Mouse (Mus musculus) MEL (cell line): Measurements from ENCODE around the gene Prdm10.

Source experiments
- CHD2 ChIP-seq: IDR thresholded peaks from 2 replicates; pipeline ENCODE4 v1.6.1; 2011; ENCODE audit warnings: low read length, improper control_type of control experiment
- CTCF ChIP-seq, 3 experiments: IDR thresholded peaks in 2 of 3; conservative IDR thresholded peaks in 1 of 3; 2 replicates each; pipeline ENCODE4 v1.5.1; 2011 to 2012; ENCODE audit warnings: low read length in 3 of 3, low read depth in 2 of 3, mild to moderate bottlenecking in 2 of 3, improper control_type of control experiment in 1 of 3, inconsistent platforms in 1 of 3, mixed read lengths in 1 of 3, moderate library complexity in 1 of 3; ENCODE audit not compliant: control insufficient read depth in 1 of 3, insufficient read depth in 1 of 3, poor library complexity in 1 of 3, severe bottlenecking in 1 of 3
- EP300 ChIP-seq, 2 experiments: IDR thresholded peaks; 2 replicates each; pipeline ENCODE4 v1.6.1; 2011; ENCODE audit warnings: improper control_type of control experiment in 2 of 2, low read length in 2 of 2, low read depth in 1 of 2, mild to moderate bottlenecking in 1 of 2
- MAFK ChIP-seq: IDR thresholded peaks from 2 replicates; pipeline ENCODE4 v1.6.1; 2011; ENCODE audit warnings: low read depth, mild to moderate bottlenecking, low read length, improper control_type of control experiment, borderline replicate concordance
- MAX ChIP-seq: IDR thresholded peaks from 2 replicates; pipeline ENCODE4 v1.6.1; 2011; ENCODE audit warnings: low read length, improper control_type of control experiment
- MAZ ChIP-seq: IDR thresholded peaks from 2 replicates; pipeline ENCODE4 v1.6.1; 2012; ENCODE audit warnings: low read depth, mild to moderate bottlenecking, inconsistent platforms, low read length, improper control_type of control experiment
- POLR2A ChIP-seq, 2 experiments: IDR thresholded peaks; 2 replicates each; pipeline ENCODE4 v1.6.1; 2011 to 2012; ENCODE audit warnings: low read length in 2 of 2, mild to moderate bottlenecking in 2 of 2, control low read depth in 1 of 2, improper control_type of control experiment in 1 of 2, low read depth in 1 of 2, moderate library complexity in 1 of 2; ENCODE audit not compliant: control insufficient read depth in 1 of 2, insufficient read depth in 1 of 2, poor library complexity in 1 of 2
- POLR2AphosphoS2 ChIP-seq: IDR thresholded peaks from 2 replicates; pipeline ENCODE4 v1.6.1; 2011; ENCODE audit warnings: low read length, improper control_type of control experiment
- TBP ChIP-seq: IDR thresholded peaks from 2 replicates; pipeline ENCODE4 v1.8.0; 2011; ENCODE audit warnings: low read depth, low read length, improper control_type of control experiment
- USF1 ChIP-seq: IDR thresholded peaks from 2 replicates; pipeline ENCODE4 v1.6.1; 2014; ENCODE audit warnings: low read depth, mild to moderate bottlenecking, inconsistent platforms, low read length, improper control_type of control experiment, moderate library complexity
- USF2 ChIP-seq, 2 experiments: IDR thresholded peaks; 2 replicates each; pipeline ENCODE4 v1.6.1; 2011 to 2012; ENCODE audit warnings: improper control_type of control experiment in 2 of 2, low read length in 2 of 2, borderline replicate concordance in 1 of 2, inconsistent platforms in 1 of 2, low read depth in 1 of 2, mild to moderate bottlenecking in 1 of 2; ENCODE audit not compliant: insufficient read depth in 1 of 2

GRCm38 (mm10) chr9:31241208-31241699 is 39.1 kb upstream of the Prdm10 start:
- TF ChIP-seq CTCF (IDR thresholded peaks at IDR 0.05 in 2 of 3, conservative IDR thresholded peaks at IDR 0.05 in 1 of 3; ENCODE audit: control insufficient read depth in 1 of 3, insufficient read depth in 1 of 3, low read depth in 2 of 3, low read length in 3 of 3, poor library complexity in 1 of 3, severe bottlenecking in 1 of 3): no peak
- no peak for TF ChIP-seq POLR2A (IDR thresholded peaks at IDR 0.05; ENCODE audit: control insufficient read depth in 1 of 2, insufficient read depth in 1 of 2, low read depth in 1 of 2, low read length in 2 of 2, poor library complexity in 1 of 2)
- TF ChIP-seq CHD2: no peak
- no peak for TF ChIP-seq MAFK
- TF ChIP-seq EP300 (IDR thresholded peaks at IDR 0.05; ENCODE audit: low read depth in 1 of 2, low read length in 2 of 2): no peak
- no peak for TF ChIP-seq USF2 (IDR thresholded peaks at IDR 0.05; ENCODE audit: borderline replicate concordance in 1 of 2, insufficient read depth in 1 of 2, low read depth in 1 of 2, low read length in 2 of 2)
- no peak for TF ChIP-seq POLR2AphosphoS2
- TF ChIP-seq TBP: no peak
- no peak for TF ChIP-seq MAX
- no peak for TF ChIP-seq USF1
- TF ChIP-seq MAZ: no peak
